Mouse (Mus musculus) forebrain, postnatal 0 days (tissue): ENCODE data around the gene Slc25a4. TPM values are rescaled to one million over a fixed set of nuclear protein-coding genes. Genes with fewer than 3 reads are reported as not detected.

Source experiments
- ATAC-seq: fragments of 200-750 bp; cut with Nextera tagmentation; 2 replicates; pipeline ENCODE4 v1.8.0; 2017; ENCODE audit warnings: mild to moderate bottlenecking, moderate library complexity
- DNase-seq: peaks from one replicate; pipeline ENCODE4 v3.0.0-alpha.2; 2015
- H3K27ac ChIP-seq: fragments of 300-500 bp; sonication (generic); 2 replicates; pipeline ENCODE4 v1.5.1; 2014; ENCODE audit warnings: low read depth, mild to moderate bottlenecking, antibody characterized with exemption, low read length, moderate library complexity, mixed read lengths
- H3K27me3 ChIP-seq: fragments of 300-500 bp; sonication (generic); 2 replicates; pipeline ENCODE4 v1.6.1; 2014; ENCODE audit warnings: mild to moderate bottlenecking, low read length, mixed read lengths; ENCODE audit not compliant: insufficient read depth
- H3K36me3 ChIP-seq: fragments of 300-500 bp; sonication (generic); 2 replicates; pipeline ENCODE4 v1.6.1; 2014; ENCODE audit warnings: mild to moderate bottlenecking, moderate library complexity; ENCODE audit not compliant: insufficient read depth
- H3K4me1 ChIP-seq: fragments of 300-500 bp; sonication (generic); 2 replicates; pipeline ENCODE4 v1.6.1; 2014; ENCODE audit warnings: antibody characterized with exemption; ENCODE audit not compliant: insufficient read depth
- H3K4me2 ChIP-seq: fragments of 300-500 bp; sonication (generic); 2 replicates; pipeline ENCODE4 v1.6.1; 2014; ENCODE audit warnings: low read depth, mild to moderate bottlenecking, moderate library complexity
- H3K4me3 ChIP-seq: fragments of 300-500 bp; sonication (generic); 2 replicates; pipeline ENCODE4 v1.5.1; 2014; ENCODE audit warnings: low read depth, low read length, mixed read lengths
- H3K9ac ChIP-seq: fragments of 300-500 bp; sonication (generic); 2 replicates; pipeline ENCODE4 v1.6.1; 2014; ENCODE audit warnings: mild to moderate bottlenecking
- H3K9me3 ChIP-seq: fragments of 300-500 bp; sonication (generic); 2 replicates; pipeline ENCODE4 v1.6.1; 2016; ENCODE audit warnings: low read length
- CTCF ChIP-seq: sonication (generic); IDR thresholded peaks from 2 replicates; pipeline ENCODE4 v1.5.1; 2016; ENCODE audit warnings: antibody characterized with exemption, control low read depth, low read depth
- WGBS: fragments of 180-500 bp; shearing (Covaris S2); extraction: QIAGEN DNeasy Blood & Tissue Kit; methylation state at CpG from one replicate; pipeline ENCODE4 v1.1.7; 2014; 5-methylcytosine and 5-hydroxymethylcytosine counted together
- polyA plus RNA-seq: library from polyadenylated mRNA; unstranded; fragments of >200 nt; fragmentation: Nextera tagmentation; extraction: Ambion mirVana; gene quantifications from 2 replicates; pipeline ENCODE4 v1.2.1, GENCODE M21; 2015
- total RNA-seq: library from RNA; depleted of rRNA; stranded (reverse); fragments of >200 nt; gene quantifications from 2 replicates; pipeline ENCODE4 v1.2.3, GENCODE M21; 2014

Gene Slc25a4
- total and polyA plus RNA-seq, 2 experiments from 2014 or later: 925 to 945 TPM

GRCm38 (mm10) chr8:46220566-46220965 lies 9.5 kb upstream of the Slc25a4 start:
- Histone ChIP-seq H3K36me3 (no peaks in the 10 kb centered on the region), H3K4me2 (no peak overlapping the region), H3K4me3 (no peak overlapping the region), H3K9me3 (no peaks in the 10 kb centered on the region), H3K9ac (no peak overlapping the region), H3K27me3 (no peaks in the 10 kb centered on the region), H3K4me1 (no peaks in the 10 kb centered on the region), H3K27ac (no peak overlapping the region)
- DNase-seq (no peak), ATAC-seq (no peak)
- 75% methylated on average over 3 of the region's 3 CpGs for WGBS
- no peak for TF ChIP-seq CTCF

GRCm38 (mm10) chr8:46216838-46217237 lies 5.8 kb upstream of the Slc25a4 start:
- H3K4me3 ChIP-seq: peak overlapping the region; percentile 35
- H3K4me2 ChIP-seq: peak overlapping the region; percentile 50
- TF ChIP-seq CTCF: no peak
- H3K27ac ChIP-seq: peak overlapping the region; percentile 47
- H3K9me3 ChIP-seq: no peaks in the 10 kb centered on the region
- H3K36me3 ChIP-seq: no peaks in the 10 kb centered on the region
- no peaks in the 10 kb centered on the region for H3K4me1 ChIP-seq
- WGBS: 1% methylated on average over 14 of the region's 14 CpGs
- DNase-seq (peak; percentile 81), ATAC-seq (peak; percentile 91)
- no peaks in the 10 kb centered on the region for H3K27me3 ChIP-seq
- H3K9ac ChIP-seq: peak overlapping the region; percentile 52

GRCm38 (mm10) chr8:46213971-46214480 lies 2.9 kb upstream of the Slc25a4 start:
- H3K4me2 ChIP-seq: no peak overlapping the region
- H3K4me1 ChIP-seq: peaks cover 10% of the 10 kb centered on the region
- no peaks in the 10 kb centered on the region for H3K9me3 ChIP-seq
- no peak for TF ChIP-seq CTCF
- peaks cover 3% of the 10 kb centered on the region for H3K36me3 ChIP-seq
- DNase-seq (no peak), ATAC-seq (no peak)
- 21% methylated on average over 2 of the region's 2 CpGs for WGBS
- H3K27me3 ChIP-seq: no peaks in the 10 kb centered on the region
- H3K4me3 ChIP-seq: no peak overlapping the region
- no peak overlapping the region for H3K27ac ChIP-seq
- H3K9ac ChIP-seq: no peak overlapping the region

DNA sequence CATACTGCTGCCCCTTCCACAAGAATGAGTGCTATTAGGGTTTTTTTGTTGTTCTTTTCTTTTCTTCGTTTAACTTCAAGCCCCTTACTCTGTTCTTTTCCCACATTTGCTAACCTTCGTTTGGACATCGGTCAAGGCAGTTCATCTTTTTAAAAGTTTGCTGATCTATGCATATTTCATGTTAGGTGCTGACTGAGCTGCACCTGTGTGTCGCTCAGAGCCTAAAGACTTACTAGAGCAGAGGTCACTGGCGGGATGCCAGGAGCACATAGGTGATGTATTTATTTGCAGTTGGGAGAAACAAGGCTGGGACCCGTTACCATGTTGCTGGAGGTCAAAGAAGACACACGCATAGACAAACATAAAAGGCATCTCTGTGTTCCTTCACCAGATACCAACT lies 1.1 kb upstream of the Slc25a4 start:
- 51% methylated on average over 7 of the region's 7 CpGs for WGBS
- no peak for TF ChIP-seq CTCF
- no peak for ATAC-seq
- no peak overlapping the region for H3K4me3 ChIP-seq
- no peak overlapping the region for H3K9ac ChIP-seq
- no peaks in the 10 kb centered on the region for H3K9me3 ChIP-seq
- no peak overlapping the region for H3K27ac ChIP-seq
- no peak for DNase-seq
- H3K4me2 ChIP-seq: no peak overlapping the region
- no peaks in the 10 kb centered on the region for H3K27me3 ChIP-seq
- H3K36me3 ChIP-seq: peaks cover 20% of the 10 kb centered on the region
- peaks cover 15% of the 10 kb centered on the region for H3K4me1 ChIP-seq

- ATAC-seq (peak; percentile 0; the same call in 1 of the 2 replicates), DNase-seq (peak; percentile 69)
- peak overlapping the region; percentile 69 for H3K4me3 ChIP-seq
- no peaks in the 10 kb centered on the region for H3K9me3 ChIP-seq
- TF ChIP-seq CTCF: no peak
- WGBS: 5% methylated on average over 13 of the region's 13 CpGs
- H3K27me3 ChIP-seq: no peaks in the 10 kb centered on the region
- H3K36me3 ChIP-seq: peaks cover 24% of the 10 kb centered on the region
- H3K27ac ChIP-seq: peak overlapping the region; percentile 97
- peak overlapping the region; percentile 84 for H3K4me2 ChIP-seq
- peaks cover 15% of the 10 kb centered on the region for H3K4me1 ChIP-seq
- peak overlapping the region; percentile 93 for H3K9ac ChIP-seq
Measured at GRCm38 (mm10) chr8:46211611-46212071, 557 bp upstream of the Slc25a4 start.

DNA sequence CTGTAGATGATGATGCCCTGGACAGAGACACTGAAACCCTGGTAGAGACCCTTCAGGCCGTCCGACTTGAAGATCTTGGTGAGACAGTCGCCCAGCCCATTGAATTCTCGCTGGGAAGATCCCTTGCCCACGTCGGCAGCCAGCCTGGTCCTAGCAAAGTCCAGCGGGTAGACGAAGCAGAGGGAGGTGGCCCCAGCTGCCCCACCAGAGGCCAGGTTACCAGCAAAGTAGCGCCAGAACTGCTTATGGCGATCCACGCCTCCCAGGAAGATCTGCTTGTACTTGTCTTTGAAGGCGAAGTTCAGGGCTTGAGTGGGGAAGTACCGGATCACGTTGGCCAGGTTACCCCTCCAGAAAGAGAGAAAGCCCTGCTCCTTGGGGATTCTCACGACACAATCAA lies 2.0 kb downstream of the Slc25a4 start:
- no peak overlapping the region; the same call in 1 of the 2 replicates for H3K27ac ChIP-seq
- DNase-seq (no peak), ATAC-seq (no peak)
- no peaks in the 10 kb centered on the region for H3K9me3 ChIP-seq
- H3K9ac ChIP-seq: peak overlapping the region; percentile 93; the same call in 1 of the 2 replicates
- H3K4me3 ChIP-seq: peak overlapping the region; percentile 69
- 75% methylated on average over 15 of the region's 15 CpGs for WGBS
- peaks cover 46% of the 10 kb centered on the region for H3K36me3 ChIP-seq
- H3K27me3 ChIP-seq: no peaks in the 10 kb centered on the region
- peak overlapping the region; percentile 84 for H3K4me2 ChIP-seq
- no peak for TF ChIP-seq CTCF
- peaks cover 15% of the 10 kb centered on the region for H3K4me1 ChIP-seq

DNA sequence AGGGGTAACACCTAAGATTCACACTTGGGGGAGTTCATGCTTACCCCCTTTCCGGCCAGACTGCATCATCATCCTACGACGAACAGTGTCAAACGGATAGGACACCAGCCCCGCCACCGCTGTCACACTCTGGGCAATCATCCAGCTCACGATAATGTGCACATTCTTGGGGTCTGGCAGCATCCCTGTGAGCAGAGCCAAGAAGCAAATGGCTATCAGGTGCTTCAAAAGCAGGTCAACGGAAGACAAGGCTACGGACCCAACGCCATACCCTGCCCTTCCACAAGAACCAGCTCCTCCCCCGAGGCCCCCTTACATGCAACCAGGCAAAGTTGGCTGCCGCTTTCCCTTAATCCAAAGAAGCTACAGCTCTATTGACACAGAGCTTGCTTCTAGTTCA lies 2.7 kb downstream of the Slc25a4 start:
- peaks cover 52% of the 10 kb centered on the region for H3K36me3 ChIP-seq
- DNase-seq: no peak

More for the DNA sequence above, 2.7 kb downstream of the Slc25a4 start:
- Histone ChIP-seq H3K27ac (no peak overlapping the region), H3K4me1 (peaks cover 15% of the 10 kb centered on the region), H3K4me2 (peak overlapping the region; percentile 84), H3K27me3 (no peaks in the 10 kb centered on the region), H3K9me3 (no peaks in the 10 kb centered on the region), H3K9ac (peak overlapping the region; percentile 26; the same call in 1 of the 2 replicates), H3K4me3 (peak overlapping the region; percentile 69; the same call in 1 of the 2 replicates)
- no peak for ATAC-seq
- 41% methylated on average over 12 of the region's 12 CpGs for WGBS
- TF ChIP-seq CTCF: no peak
